Mouse (Mus musculus) spleen, adult 2 months (tissue): ENCODE results near the gene Vps26c.

Experiments
- CTCF ChIP-seq: fragments of 200-500 bp; IDR thresholded peaks from 2 replicates; pipeline ENCODE4 v1.5.1; 2011; ENCODE audit warnings: mild to moderate bottlenecking, inconsistent platforms; ENCODE audit not compliant: insufficient read depth, insufficient read length, insufficient replicate concordance; ENCODE audit errors: extremely low read depth
- POLR2A ChIP-seq: fragments of 200-500 bp; IDR thresholded peaks from 2 replicates; pipeline ENCODE4 v1.6.1; 2011; ENCODE audit warnings: low read depth, low read length, inconsistent platforms

DNA sequence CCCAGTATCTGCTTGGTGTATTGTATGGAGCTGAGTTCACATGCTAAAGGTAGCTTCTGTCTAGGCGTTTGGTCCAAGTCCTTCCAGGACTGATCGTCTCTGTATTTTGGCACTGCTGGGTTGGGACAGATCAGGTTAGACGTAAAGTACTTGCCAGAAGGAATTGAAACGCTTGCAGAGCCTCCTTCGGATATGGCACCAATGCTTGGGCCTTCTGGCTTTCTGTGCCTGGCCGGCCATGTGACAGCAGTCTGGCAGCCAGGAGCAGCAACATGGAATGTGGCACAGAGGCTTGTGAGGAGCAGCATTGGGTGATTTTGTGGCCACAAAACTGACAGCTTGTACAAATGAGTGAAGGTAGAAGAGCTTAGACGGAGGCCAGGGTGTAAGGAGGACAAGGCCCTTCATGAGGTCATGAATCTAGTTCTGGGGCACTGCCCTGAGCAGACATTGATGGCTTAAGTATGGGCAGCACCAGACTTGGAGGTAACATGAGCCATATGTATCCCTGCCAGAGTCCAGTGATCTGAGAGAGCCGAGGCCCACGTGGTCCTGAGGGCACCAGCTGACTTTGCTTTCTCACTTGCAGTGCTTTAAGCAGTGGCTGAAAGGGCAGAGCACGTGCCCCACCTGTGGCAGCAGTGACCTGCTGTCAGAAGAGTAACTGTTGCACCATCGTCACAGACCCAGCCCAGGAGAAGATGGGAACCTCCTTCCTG is 59.1 kb downstream of the Vps26c start:
- TF ChIP-seq CTCF (no peak), POLR2A (no peak)
